Mouse (Mus musculus) hindbrain, embryonic 16.5 days (tissue): ENCODE data around the gene Gm11756. TPM values are rescaled to one million over a fixed set of nuclear protein-coding genes. Genes with fewer than 3 reads are reported as not detected.
"Not testable (repeated sequence)": the region's sequence is repeated elsewhere in the genome, so short reads cannot be mapped to it uniquely, and the experiment has no call there.

Experiments
- ATAC-seq: fragments of 200-750 bp; cut with Nextera tagmentation; 2 replicates; pipeline ENCODE4 v1.8.0; 2017; ENCODE audit warnings: moderate TSS enrichment, moderate library complexity
- H3K27ac ChIP-seq: fragments of 300-500 bp; sonication (generic); 2 replicates; pipeline ENCODE4 v1.5.1; 2014; ENCODE audit warnings: low read depth, mild to moderate bottlenecking, control low read depth, low read length, moderate library complexity
- H3K27me3 ChIP-seq: fragments of 300-500 bp; sonication (generic); replicated peaks from 2 replicates; pipeline ENCODE4 v1.6.1; 2014; ENCODE audit warnings: low read length; ENCODE audit not compliant: control insufficient read depth, insufficient read depth
- H3K36me3 ChIP-seq: fragments of 300-500 bp; sonication (generic); 2 replicates; pipeline ENCODE4 v1.6.1; 2014; ENCODE audit warnings: mild to moderate bottlenecking, low read length, moderate library complexity, mixed read lengths; ENCODE audit not compliant: control insufficient read depth, insufficient read depth
- H3K4me1 ChIP-seq: fragments of 300-500 bp; sonication (generic); 2 replicates; pipeline ENCODE4 v1.6.1; 2014; ENCODE audit warnings: low read depth, low read length; ENCODE audit not compliant: control insufficient read depth, insufficient read depth
- H3K4me2 ChIP-seq: fragments of 300-500 bp; sonication (generic); 2 replicates; pipeline ENCODE4 v1.6.1; 2014; ENCODE audit warnings: mild to moderate bottlenecking, low read length, control low read depth, moderate library complexity
- H3K4me3 ChIP-seq: fragments of 300-500 bp; sonication (generic); 2 replicates; pipeline ENCODE4 v1.5.1; 2014; ENCODE audit warnings: mild to moderate bottlenecking, low read length, control low read depth, moderate library complexity
- H3K9ac ChIP-seq: fragments of 300-500 bp; sonication (generic); 2 replicates; pipeline ENCODE4 v1.6.1; 2014; ENCODE audit warnings: low read depth, mild to moderate bottlenecking, control low read depth, low read length, moderate library complexity
- H3K9me3 ChIP-seq: fragments of 300-500 bp; sonication (generic); 2 replicates; pipeline ENCODE4 v1.6.1; 2014; ENCODE audit warnings: mild to moderate bottlenecking, low read length, moderate library complexity; ENCODE audit not compliant: control insufficient read depth
- WGBS: fragments of 180-500 bp; shearing (Covaris S2); extraction: QIAGEN DNeasy Blood & Tissue Kit; methylation state at CpG from one replicate; pipeline ENCODE4 v1.1.7; 2014; 5-methylcytosine and 5-hydroxymethylcytosine counted together
- polyA plus RNA-seq: library from polyadenylated mRNA; unstranded; fragments of >200 nt; fragmentation: Nextera tagmentation; extraction: Ambion mirVana; gene quantifications from 2 replicates; pipeline ENCODE4 v1.2.1, GENCODE M21; 2015

The Gm11756 gene
- not detected in 2 replicates for polyA plus RNA-seq

DNA sequence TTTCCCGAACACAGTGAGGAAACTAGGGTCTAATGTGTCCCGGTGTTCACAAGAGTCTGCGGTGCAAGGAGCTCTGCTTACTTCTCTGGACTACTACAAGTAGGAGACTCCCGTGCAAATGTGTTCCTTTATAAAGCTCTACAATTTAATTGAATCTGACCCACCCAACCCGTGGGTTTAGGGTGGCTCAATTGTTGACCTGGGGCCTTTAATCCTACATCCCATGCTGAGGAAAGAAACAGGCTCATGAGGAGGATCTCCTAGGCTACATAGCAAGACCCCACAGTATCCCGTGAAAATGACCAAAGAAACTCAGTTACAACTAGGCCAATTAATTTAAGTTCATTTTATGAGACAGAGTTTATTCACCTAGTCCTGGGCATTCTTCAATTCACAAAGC lies at the start of gene Gm11756:
TSS of gene Gm11756 (minus strand) at position 101 of the 400 bp plus-strand sequence.
- H3K9ac ChIP-seq, H3K4me2 ChIP-seq, ATAC-seq, H3K9me3 ChIP-seq, H3K36me3 ChIP-seq, H3K27me3 ChIP-seq, H3K4me1 ChIP-seq, H3K27ac ChIP-seq, H3K4me3 ChIP-seq: not testable (repeated sequence)
- WGBS = 93% methylated on average over 6 of the region's 6 CpGs

DNA sequence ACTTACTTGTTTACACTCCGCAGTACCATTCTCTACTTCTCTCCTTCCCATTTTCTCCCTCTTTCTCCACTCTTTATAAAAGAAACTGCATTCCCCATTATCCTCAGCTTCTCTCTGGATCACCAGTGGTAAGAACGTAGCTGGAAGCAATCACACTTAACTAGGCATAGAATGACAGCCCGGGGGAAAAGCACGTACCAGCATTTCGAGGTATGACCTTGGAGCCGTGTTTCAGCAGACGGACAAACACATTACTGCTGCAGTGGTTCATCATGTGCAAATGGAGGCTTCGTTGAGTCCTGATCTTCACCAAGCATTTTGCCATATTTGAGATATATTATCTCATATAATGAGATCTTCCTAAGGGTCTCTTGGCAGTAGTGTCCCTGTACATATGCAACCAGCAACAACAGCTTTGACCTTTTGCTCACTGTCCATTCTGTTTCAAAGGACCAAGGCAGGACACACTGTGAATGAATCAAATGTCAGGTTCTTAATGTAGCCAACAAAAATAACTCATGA lies 29.9 kb upstream of the Gm11756 start, which contains the start of gene 2310002L09Rik:
TSS of gene 2310002L09Rik (minus strand) at position 472 of the 522 bp plus-strand sequence.
- Histone ChIP-seq H3K9me3 (no peaks in the 10 kb centered on the region), H3K36me3 (no peaks in the 10 kb centered on the region), H3K27me3 (no peaks in the 10 kb centered on the region), H3K9ac (no peak within 1 kb of the TSS), H3K4me2 (no peak within 1 kb of the TSS), H3K27ac (no peak within 1 kb of the TSS), H3K4me1 (no peaks in the 10 kb centered on the region), H3K4me3 (no peak within 1 kb of the TSS)
- WGBS = 81% methylated on average over 8 of the region's 8 CpGs
- no peak for ATAC-seq

DNA sequence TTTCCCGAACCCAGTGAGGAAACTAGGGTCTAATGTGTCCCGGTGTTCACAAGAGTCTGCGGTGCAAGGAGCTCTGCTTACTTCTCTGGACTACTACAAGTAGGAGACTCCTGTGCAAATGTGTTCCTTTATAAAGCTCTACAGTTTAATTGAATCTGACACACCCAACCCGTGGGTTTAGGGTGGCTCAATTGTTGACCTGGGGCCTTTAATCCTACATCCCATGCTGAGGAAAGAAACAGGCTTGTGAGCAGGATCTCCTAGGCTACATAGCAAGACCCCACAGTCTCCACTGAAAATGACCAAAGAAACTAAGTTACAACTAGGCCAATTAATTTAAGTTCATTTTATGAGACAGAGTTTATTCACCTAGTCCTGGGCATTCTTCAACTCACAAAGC lies 14.7 kb downstream of the Gm11756 start, which contains the start of gene Gm13871:
TSS of gene Gm13871 (minus strand) at position 101 of the 400 bp plus-strand sequence.
- no CpG with 5 or more reads among the region's 4 CpGs for WGBS
- not testable (repeated sequence) for H3K4me1 ChIP-seq, H3K36me3 ChIP-seq, H3K9me3 ChIP-seq, H3K27me3 ChIP-seq, H3K4me3 ChIP-seq, ATAC-seq, H3K9ac ChIP-seq, H3K27ac ChIP-seq, H3K4me2 ChIP-seq

DNA sequence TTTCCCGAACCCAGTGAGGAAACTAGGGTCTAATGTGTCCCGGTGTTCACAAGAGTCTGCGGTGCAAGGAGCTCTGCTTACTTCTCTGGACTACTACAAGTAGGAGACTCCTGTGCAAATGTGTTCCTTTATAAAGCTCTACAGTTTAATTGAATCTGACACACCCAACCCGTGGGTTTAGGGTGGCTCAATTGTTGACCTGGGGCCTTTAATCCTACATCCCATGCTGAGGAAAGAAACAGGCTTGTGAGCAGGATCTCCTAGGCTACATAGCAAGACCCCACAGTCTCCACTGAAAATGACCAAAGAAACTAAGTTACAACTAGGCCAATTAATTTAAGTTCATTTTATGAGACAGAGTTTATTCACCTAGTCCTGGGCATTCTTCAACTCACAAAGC lies 29.5 kb downstream of the Gm11756 start, which contains the start of gene Gm11757:
TSS of gene Gm11757 (minus strand) at position 101 of the 400 bp plus-strand sequence.
- not testable (repeated sequence) for H3K27me3 ChIP-seq, H3K4me3 ChIP-seq, H3K36me3 ChIP-seq, H3K4me2 ChIP-seq, H3K9ac ChIP-seq, H3K27ac ChIP-seq, H3K4me1 ChIP-seq, ATAC-seq, H3K9me3 ChIP-seq
- no CpG with 5 or more reads among the region's 4 CpGs for WGBS

DNA sequence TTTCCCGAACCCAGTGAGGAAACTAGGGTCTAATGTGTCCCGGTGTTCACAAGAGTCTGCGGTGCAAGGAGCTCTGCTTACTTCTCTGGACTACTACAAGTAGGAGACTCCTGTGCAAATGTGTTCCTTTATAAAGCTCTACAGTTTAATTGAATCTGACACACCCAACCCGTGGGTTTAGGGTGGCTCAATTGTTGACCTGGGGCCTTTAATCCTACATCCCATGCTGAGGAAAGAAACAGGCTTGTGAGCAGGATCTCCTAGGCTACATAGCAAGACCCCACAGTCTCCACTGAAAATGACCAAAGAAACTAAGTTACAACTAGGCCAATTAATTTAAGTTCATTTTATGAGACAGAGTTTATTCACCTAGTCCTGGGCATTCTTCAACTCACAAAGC lies 44.4 kb downstream of the Gm11756 start, which contains the start of gene Gm11758:
TSS of gene Gm11758 (minus strand) at position 101 of the 400 bp plus-strand sequence.
- H3K9me3 ChIP-seq, H3K9ac ChIP-seq, ATAC-seq, H3K4me1 ChIP-seq, H3K4me3 ChIP-seq, H3K4me2 ChIP-seq, H3K27ac ChIP-seq, H3K27me3 ChIP-seq, H3K36me3 ChIP-seq: not testable (repeated sequence)
- WGBS = no CpG with 5 or more reads among the region's 4 CpGs

Other genes with a start within 250 kb of the Gm11756 start
- gene Gm428, start 237.2 kb downstream of the Gm11756 start, polyA plus RNA-seq = not detected in 2 replicates
- gene Rasef, start 129.8 kb downstream of the Gm11756 start, polyA plus RNA-seq = 0.46 and 0.57 TPM in 2 replicates
- gene Gm11758, start 44.5 kb downstream of the Gm11756 start, polyA plus RNA-seq = not detected in 2 replicates
- gene Gm11757, start 29.6 kb downstream of the Gm11756 start, polyA plus RNA-seq = not detected in 2 replicates
- gene Gm13871, start 14.8 kb downstream of the Gm11756 start, polyA plus RNA-seq = not detected in 2 replicates
- gene 2310002L09Rik, start 30.1 kb upstream of the Gm11756 start, polyA plus RNA-seq = 0.36 TPM in 1 of 2 replicates, not detected in the other
- 34.9 and 37.3 TPM in 2 replicates for gene Frmd3, start 92.7 kb upstream of the Gm11756 start, polyA plus RNA-seq